Mouse (Mus musculus) left cerebral cortex, adult 18-20 months (tissue): ENCODE measurements around the gene Osbpl2. TPM values are rescaled to one million over a fixed set of nuclear protein-coding genes. Genes with fewer than 3 reads are reported as not detected.
"Not testable (repeated sequence)": the region's sequence is repeated elsewhere in the genome, so short reads cannot be mapped to it uniquely, and the experiment has no call there.

ENCODE experiments used
- DNase-seq, 2 experiments: peaks; one replicate each; pipeline ENCODE4 v3.0.0; 2021 to 2022; ENCODE audit warnings: low spot score in 2 of 2, mixed read lengths in 1 of 2
- total RNA-seq, 2 experiments: library from RNA; stranded (reverse); gene quantifications; 2 replicates each; pipeline ENCODE4 v1.2.3; 2021

Gene Osbpl2
- total RNA-seq, 2 experiments from 2014 or later = 49.1 to 54.1 TPM

DNA sequence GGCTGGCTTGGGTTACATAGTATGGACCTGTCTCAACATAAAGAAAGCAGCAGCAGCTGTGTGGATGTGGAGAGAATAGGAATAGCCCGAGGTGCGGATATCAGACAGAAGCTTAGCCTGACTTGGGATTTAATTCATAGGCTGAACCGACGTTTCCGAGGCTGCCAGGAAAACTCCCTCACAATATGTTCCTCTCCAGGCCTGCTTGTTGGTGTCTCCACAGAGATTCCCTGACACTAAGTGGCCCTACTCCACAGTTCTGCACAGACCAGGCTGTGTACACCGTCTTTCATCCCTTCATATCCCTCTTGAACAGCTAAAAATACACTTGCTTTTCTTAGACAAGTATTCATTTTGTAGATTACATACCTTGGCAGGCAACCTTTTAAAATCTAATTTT, 28.3 kb downstream of the Osbpl2 start:
- peak; percentile 15 to 45 for DNase-seq

DNA sequence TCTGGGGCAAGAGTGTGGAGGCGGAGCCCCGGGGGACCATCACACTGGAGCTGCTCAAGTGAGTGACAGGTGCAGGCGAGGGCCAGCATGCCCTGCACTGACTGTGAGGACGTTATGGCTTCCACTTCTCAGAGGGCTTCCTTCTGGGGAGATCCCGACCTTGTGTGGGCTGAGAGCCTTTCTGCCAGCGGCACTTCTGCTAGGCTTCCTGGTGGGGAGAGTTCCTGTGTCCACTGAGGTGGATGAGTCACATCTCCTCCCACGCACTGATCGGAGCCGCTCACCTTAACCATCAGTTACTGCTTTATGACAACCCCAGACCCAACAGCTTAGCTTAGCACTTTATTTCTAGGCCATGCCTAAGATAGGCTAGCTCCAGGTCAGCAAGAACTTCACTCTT, 29.4 kb downstream of the Osbpl2 start:
- DNase-seq = no peak

DNA sequence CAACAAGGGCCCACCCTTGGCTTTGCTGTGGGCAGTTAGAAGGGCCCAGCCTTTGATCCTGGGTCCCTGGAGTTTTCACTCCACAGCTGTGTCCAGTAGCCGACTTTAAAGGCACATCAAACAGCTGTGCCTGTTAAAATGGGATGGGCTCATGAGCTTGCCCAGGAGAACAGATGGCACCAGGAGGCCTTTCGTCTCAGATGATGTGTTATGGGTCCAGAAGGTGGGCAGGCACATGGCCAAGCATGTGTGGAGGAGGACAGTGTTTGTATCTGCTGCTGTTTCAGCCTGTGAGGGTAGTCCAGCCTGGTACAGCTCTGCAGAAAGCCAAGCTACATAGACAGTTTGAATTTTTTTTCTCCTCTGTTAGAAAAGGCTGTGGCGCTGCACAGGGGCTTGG, 35.7 kb downstream of the Osbpl2 start:
- peak; percentile 44 to 74 for DNase-seq

DNA sequence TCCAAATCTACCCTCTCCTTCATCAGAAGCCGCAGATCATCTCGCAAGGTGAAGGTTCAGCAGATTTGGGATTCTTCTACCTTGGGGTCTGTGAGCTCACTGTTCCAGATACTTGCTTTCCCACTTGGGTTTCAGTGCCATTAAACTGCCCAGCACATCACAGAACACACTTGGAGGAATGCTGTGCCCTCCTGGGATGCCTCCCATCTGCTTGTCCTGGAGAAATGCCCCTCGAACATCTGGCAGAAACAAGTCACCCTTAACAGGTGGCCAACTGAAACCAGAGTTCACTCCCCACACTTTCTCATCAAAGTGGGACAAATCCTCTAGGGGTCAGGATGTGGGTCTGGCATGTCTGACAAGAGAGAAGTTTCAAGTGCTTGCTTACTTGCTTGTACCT, 39.5 kb downstream of the Osbpl2 start:
- no peak for DNase-seq

DNA sequence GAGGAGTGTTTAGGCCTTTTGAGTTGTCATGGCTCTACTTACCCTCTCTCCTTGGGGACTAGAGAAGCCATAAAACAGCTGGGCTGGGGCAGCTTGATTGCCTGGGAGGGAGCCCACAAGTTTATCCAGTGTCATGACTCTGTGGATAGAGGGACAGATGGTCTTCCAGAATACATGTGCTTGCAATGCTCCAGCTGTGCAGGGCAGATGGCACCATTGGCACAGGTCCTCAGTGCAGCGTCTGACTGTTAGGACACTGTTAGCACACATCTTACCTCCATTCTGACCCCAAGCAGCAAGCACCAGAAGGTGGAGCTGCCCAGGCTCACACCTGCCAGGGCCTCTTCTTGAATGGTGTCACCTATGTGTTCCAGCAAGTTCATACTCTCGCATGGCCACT, 46.7 kb downstream of the Osbpl2 start:
- DNase-seq = no peak

GRCm38 (mm10) chr2:180166869-180167268, 47.8 kb downstream of the Osbpl2 start:
- DNase-seq = no peak

DNA sequence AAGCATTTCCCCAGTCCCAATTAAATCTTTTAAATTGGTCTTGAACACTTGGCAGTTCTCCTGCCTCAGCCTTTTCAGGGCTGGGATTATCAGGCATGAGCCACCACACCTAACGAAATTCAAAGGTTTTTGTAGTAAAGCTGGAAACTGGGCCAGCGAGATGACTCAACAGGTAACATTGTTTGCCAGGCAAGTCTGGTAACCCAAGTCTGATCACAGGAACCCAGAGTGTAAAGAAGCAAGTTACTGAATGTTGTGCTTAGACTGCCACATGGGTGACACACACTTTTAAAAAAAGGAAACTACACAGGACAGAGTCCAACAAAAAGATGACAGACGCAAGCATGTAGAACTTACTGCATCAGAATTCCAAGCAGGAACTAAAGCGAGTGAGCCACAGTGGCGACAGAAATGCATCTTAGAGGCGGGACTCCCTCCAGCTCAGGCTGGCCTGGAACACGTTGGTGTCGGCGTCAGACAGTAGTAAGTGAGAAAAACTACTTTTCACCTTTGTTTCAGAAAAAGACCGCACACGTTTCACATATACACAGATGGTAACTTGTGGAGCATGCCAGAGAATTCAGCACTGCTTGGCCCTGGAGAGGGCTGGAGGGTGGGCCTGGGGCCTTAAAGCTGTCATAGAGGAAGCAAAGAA, 51.2 kb downstream of the Osbpl2 start:
- DNase-seq = no peak

GRCm38 (mm10) chr2:180170806-180171521, 51.9 kb downstream of the Osbpl2 start, which contains the start of gene Adrm1:
Gene Adrm1 (plus strand): TSS chr2:180171485.
- peak; percentile 95 to 99 for DNase-seq

- no peak for DNase-seq
These were observed 52.5 kb downstream of the Osbpl2 start for GRCm38 (mm10) chr2:180171522-180172070.

DNA sequence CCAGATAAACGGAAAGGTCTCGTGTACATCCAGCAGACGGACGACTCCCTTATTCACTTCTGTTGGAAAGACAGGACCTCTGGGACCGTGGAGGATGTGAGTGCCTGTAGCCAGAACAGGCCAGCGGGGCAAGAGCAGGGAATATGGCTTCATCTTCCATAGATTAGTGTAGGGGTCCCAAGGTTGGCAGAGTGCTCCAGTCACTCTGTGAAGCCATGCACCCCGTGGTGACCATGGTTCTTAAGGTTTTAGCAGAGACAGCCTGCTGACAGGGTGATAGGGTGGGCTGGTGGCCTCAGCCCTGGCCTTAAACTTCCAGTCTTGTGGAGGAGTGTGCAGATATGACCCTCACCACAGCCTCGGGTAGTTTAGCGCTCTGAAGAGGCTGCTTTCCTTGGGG, 53.0 kb downstream of the Osbpl2 start:
- DNase-seq = no peak

GRCm38 (mm10) chr2:180173163-180173562, 54.1 kb downstream of the Osbpl2 start:
- no peak for DNase-seq

GRCm38 (mm10) chr2:180173711-180174110, 54.6 kb downstream of the Osbpl2 start:
- not testable (repeated sequence) for DNase-seq

- no peak for DNase-seq
These were observed 55.0 kb downstream of the Osbpl2 start for GRCm38 (mm10) chr2:180174121-180174520.

DNA sequence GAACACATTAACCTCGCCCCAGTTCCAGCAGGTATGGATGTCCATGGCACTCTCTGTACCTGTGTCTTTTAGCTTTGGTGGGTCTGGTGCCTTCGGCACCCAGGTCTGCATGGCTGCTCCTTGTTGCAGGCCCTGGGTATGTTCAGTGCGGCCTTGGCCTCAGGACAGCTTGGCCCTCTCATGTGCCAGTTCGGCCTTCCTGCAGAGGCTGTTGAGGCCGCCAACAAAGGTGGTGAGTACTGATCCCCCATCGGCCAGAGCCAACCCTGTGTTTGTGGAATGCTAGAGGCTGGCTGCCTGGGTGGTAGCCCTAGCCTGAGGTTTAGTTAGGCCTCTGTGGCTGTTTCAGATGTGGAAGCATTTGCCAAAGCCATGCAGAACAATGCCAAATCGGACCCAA, 56.6 kb downstream of the Osbpl2 start:
- DNase-seq = no peak

DNA sequence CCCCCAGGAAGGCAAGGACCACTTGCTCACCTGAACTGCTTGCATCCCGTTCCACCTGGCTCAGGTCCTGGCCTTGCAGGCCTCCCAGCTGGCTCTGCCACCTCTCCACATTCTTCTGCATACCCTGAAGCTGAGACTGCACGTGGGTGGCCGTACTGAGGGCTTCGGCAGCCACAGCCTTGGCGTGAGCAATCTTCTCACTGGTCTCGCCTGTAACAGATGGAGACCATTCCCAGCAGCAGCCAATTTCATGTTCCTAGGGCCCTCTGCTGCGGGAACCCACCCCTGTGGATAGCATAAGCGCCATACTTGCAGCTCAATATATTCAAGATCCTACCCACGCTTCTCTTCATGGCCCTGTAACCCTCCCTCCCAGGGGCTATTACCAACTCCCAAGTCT, 62.4 kb downstream of the Osbpl2 start:
- peak in 1 of 2 experiments; percentile 37 for DNase-seq

GRCm38 (mm10) chr2:180184011-180184751, 65.1 kb downstream of the Osbpl2 start:
- no peak for DNase-seq

- DNase-seq = no peak
These were observed 65.6 kb downstream of the Osbpl2 start for GRCm38 (mm10) chr2:180184752-180185109.

DNA sequence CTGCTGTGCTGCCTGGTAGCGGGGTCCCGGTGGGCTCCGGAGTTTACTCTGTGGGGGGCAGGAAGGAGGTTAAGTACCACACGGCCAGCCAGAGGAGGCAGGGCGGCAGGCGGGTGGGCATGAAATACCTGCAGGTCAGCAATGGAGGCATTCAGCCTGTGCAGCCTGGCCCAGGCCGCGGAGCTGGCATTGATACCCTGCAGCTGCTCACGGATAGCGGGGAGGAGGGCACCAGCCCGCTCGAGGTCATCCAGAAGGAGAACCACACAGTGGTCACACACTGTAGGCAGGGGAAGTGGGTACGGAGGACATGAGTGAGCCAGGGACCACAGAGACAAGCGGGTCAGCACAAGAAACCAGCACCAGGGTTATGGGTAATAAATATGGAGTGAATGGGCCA, 66.6 kb downstream of the Osbpl2 start:
- no peak for DNase-seq

DNA sequence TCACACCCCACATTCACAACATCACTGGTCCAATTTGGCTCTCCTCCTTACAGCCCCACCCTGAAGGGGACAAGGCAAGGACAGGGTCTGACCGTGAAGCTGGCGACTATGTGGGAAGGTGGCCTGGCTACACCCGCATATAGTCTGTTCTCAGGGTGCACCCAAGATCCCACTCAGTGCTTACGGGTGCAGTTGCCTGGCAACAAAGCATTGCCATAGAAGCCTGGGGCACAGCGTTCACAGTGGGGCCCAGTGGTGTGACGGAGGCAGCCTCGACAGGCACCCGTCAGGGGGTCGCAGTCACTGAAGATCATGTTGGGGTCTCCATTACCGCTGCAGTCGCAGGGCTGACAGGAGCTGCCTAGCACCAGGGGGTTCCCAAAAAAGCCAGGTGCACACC, 68.3 kb downstream of the Osbpl2 start:
- no peak for DNase-seq

GRCm38 (mm10) chr2:180196610-180197322, 77.7 kb downstream of the Osbpl2 start:
- DNase-seq = no peak

GRCm38 (mm10) chr2:180197323-180198037, 78.4 kb downstream of the Osbpl2 start:
- no peak for DNase-seq
